Mouse (Mus musculus) monocyte, adult 5-6 weeks (primary cell): ENCODE measurements at regions not wholly inside any gene's neighbourhood (a gene's known extent, or its start where the extent isn't known, plus 50 kb on each side); places are given as distances from the start of the nearest gene placed in this dataset.

Experiments
- ATAC-seq: fragments of 153-309, 156-312 bp; replicated peaks from 2 replicates; pipeline ENCODE4 v1.8.0; 2017; ENCODE audit warnings: mild to moderate bottlenecking; ENCODE audit not compliant: low TSS enrichment, insufficient number of reproducible peaks, severe bottlenecking, poor library complexity, low FRiP score

GRCm38 (mm10) chr15:62954889-62955288 lies 890.1 kb downstream of the Gsdmc2 start:
- no peak for ATAC-seq

GRCm38 (mm10) chr15:62954322-62954820 lies 890.6 kb downstream of the Gsdmc2 start:
- no peak for ATAC-seq

- ATAC-seq: no peak
Measured at GRCm38 (mm10) chr15:62953215-62953941, 891.6 kb downstream of the Gsdmc2 start.

- ATAC-seq: no peak
Measured at GRCm38 (mm10) chr15:62952487-62953214, 892.3 kb downstream of the Gsdmc2 start.

- no peak for ATAC-seq
Measured at GRCm38 (mm10) chr15:62939416-62939815, 905.6 kb downstream of the Gsdmc2 start.

- ATAC-seq: no peak
Measured at GRCm38 (mm10) chr15:62937756-62938155, 907.2 kb downstream of the Gsdmc2 start.

- ATAC-seq: no peak
Measured at GRCm38 (mm10) chr15:62934522-62935189, 910.3 kb downstream of the Gsdmc2 start.

- no peak for ATAC-seq
Measured at GRCm38 (mm10) chr15:62920520-62920919, 924.5 kb downstream of the Gsdmc2 start.

GRCm38 (mm10) chr15:62919264-62919663 lies 925.7 kb downstream of the Gsdmc2 start:
- ATAC-seq: no peak

- no peak for ATAC-seq
Measured at GRCm38 (mm10) chr15:62908379-62908778, 936.6 kb downstream of the Gsdmc2 start.

- no peak for ATAC-seq
Measured at GRCm38 (mm10) chr15:62907181-62907580, 937.8 kb downstream of the Gsdmc2 start.

GRCm38 (mm10) chr15:62903047-62903822 lies 941.7 kb downstream of the Gsdmc2 start:
- ATAC-seq: no peak

GRCm38 (mm10) chr15:62901955-62902354 lies 943.0 kb downstream of the Gsdmc2 start:
- ATAC-seq: no peak

GRCm38 (mm10) chr15:62889798-62890197 lies 955.2 kb downstream of the Gsdmc2 start:
- no peak for ATAC-seq

- ATAC-seq: no peak
Measured at GRCm38 (mm10) chr15:62885331-62885730, 959.6 kb downstream of the Gsdmc2 start.

GRCm38 (mm10) chr15:62871082-62871766 lies 973.8 kb downstream of the Gsdmc2 start:
- no peak for ATAC-seq

GRCm38 (mm10) chr15:62862574-62862973 lies 982.4 kb downstream of the Gsdmc2 start:
- ATAC-seq: no peak

GRCm38 (mm10) chr15:62861422-62861821 lies 983.6 kb downstream of the Gsdmc2 start:
- ATAC-seq: no peak
